Mouse (Mus musculus) CH12.LX (cell line): ENCODE measurements around the gene Fam83f.
A peak's percentile ranks its signal among the peaks of the same experiment; 100 is the strongest.

Experiments used
- CTCF ChIP-seq, 2 experiments: IDR thresholded peaks in 1 of 2; conservative IDR thresholded peaks in 1 of 2; 2 replicates each; pipeline ENCODE4 v1.5.1; 2011 to 2012; ENCODE audit warnings: low read depth in 2 of 2, low read length in 2 of 2, improper control_type of control experiment in 1 of 2, inconsistent platforms in 1 of 2, mild to moderate bottlenecking in 1 of 2, moderate library complexity in 1 of 2
- EP300 ChIP-seq: IDR thresholded peaks from 2 replicates; pipeline ENCODE4 v1.6.1; 2011; ENCODE audit warnings: low read length, improper control_type of control experiment
- ETS1 ChIP-seq: conservative IDR thresholded peaks from 2 replicates; pipeline ENCODE4 v1.6.1; 2012; ENCODE audit warnings: low read depth, mild to moderate bottlenecking, inconsistent platforms, low read length, improper control_type of control experiment, moderate library complexity
- MAX ChIP-seq: IDR thresholded peaks from 2 replicates; pipeline ENCODE4 v1.6.1; 2011; ENCODE audit warnings: low read length, improper control_type of control experiment
- MAZ ChIP-seq: IDR thresholded peaks from 2 replicates; pipeline ENCODE4 v1.6.1; 2012; ENCODE audit warnings: low read depth, mild to moderate bottlenecking, inconsistent platforms, low read length, improper control_type of control experiment, moderate library complexity
- MXI1 ChIP-seq: IDR thresholded peaks from 2 replicates; pipeline ENCODE4 v1.6.1; 2011; ENCODE audit warnings: mild to moderate bottlenecking, low read depth, low read length, improper control_type of control experiment
- POLR2A ChIP-seq: IDR thresholded peaks from 2 replicates; pipeline ENCODE4 v1.6.1; 2011; ENCODE audit warnings: low read depth, mild to moderate bottlenecking, improper control_type of control experiment, low read length
- SMC3 ChIP-seq: IDR thresholded peaks from 2 replicates; pipeline ENCODE4 v1.6.1; 2011; ENCODE audit warnings: low read depth, low read length, improper control_type of control experiment
- USF1 ChIP-seq: IDR thresholded peaks from 2 replicates; pipeline ENCODE4 v1.6.1; 2014; ENCODE audit warnings: low read depth, mild to moderate bottlenecking, inconsistent platforms, low read length, improper control_type of control experiment
- ZC3H11A ChIP-seq: IDR thresholded peaks from 2 replicates; pipeline ENCODE4 v1.6.1; 2012; ENCODE audit warnings: low read depth, mild to moderate bottlenecking, inconsistent platforms, low read length, improper control_type of control experiment

DNA sequence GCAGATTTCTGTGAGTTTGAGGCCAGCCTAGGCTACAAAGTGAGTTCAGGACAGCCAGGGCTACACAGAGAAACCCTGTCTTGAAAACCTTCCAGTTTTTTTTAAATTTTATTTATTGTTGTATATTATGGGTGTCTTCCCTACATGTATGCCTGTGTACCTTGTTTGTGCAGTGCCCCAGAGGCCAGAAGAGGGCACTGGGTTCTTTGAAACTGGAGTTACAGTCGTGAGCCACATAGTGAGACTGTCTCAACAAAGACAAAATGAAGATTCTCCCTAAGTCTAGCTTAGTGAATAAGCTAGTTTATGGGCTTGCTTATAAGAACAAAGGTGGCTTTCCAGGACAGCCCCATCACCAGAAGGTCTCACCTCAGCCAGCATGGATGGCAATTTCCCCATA is 64.9 kb downstream of the Fam83f start:
- TF ChIP-seq CTCF (conservative IDR thresholded peaks at IDR 0.05 in 1 of 2, IDR thresholded peaks at IDR 0.05 in 1 of 2; ENCODE audit: low read depth in 2 of 2, low read length in 2 of 2) (peak in 1 of 2 experiments; percentile 82; a peak in 2 of 4 replicates), EP300 (no peak), MXI1 (no peak), ETS1 (no peak), SMC3 (peak; percentile 78), ZC3H11A (peak; percentile 17; the same call in 1 of the 2 replicates), MAZ (no peak), USF1 (no peak), MAX (no peak), POLR2A (no peak)
